Mouse (Mus musculus) monocyte, adult 2 months (primary cell): ENCODE measurements around the gene Txndc8.

ENCODE experiments used
- DNase-seq, 2 experiments: peaks; one replicate each; pipeline ENCODE4 v3.0.0; 2022; ENCODE audit warnings: low spot score in 2 of 2, low read depth in 1 of 2

Txndc8 gene

DNA sequence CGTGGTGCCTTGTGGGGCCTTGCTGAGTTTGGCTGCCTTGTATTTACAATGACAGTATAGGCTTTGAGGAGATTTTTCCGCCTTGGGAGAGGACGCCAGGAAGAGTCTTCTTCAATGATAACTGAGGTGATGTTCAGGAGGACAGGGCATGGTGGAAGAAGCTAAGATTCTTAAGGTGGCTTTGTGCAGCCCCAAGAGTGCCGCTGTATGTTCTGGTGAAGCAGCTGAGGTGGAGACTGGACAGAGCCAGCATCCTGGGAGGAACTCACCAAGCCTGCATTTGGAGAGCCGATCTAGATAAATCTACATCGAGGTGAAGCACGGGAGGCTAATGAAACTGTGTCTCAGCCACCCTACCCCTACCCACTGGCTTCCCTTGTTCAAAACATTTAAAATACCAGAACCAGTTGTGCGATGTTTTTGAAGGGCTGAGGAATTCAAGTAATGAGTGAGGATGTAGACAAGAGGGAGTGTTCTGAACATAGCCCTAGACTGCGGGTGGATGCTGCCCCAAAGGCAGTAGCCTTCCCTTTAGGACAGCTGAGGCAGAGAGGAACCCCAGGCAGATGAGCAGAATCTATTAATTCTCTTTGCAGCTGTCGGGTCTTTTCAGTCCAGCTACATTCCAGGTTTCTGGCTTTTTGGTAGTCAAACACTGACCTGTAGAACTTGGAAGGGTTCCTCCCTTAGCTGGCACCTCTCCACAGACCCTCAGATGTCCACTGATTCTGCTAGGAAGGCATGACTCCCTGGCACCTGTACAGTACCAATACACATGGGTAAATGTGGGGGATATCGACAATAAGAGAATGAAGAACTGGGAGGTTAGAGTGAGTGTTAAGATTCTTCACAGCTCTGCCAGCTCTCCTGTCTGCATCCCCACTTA lies 51.5 kb downstream of the Txndc8 start:
- DNase-seq = no peak

DNA sequence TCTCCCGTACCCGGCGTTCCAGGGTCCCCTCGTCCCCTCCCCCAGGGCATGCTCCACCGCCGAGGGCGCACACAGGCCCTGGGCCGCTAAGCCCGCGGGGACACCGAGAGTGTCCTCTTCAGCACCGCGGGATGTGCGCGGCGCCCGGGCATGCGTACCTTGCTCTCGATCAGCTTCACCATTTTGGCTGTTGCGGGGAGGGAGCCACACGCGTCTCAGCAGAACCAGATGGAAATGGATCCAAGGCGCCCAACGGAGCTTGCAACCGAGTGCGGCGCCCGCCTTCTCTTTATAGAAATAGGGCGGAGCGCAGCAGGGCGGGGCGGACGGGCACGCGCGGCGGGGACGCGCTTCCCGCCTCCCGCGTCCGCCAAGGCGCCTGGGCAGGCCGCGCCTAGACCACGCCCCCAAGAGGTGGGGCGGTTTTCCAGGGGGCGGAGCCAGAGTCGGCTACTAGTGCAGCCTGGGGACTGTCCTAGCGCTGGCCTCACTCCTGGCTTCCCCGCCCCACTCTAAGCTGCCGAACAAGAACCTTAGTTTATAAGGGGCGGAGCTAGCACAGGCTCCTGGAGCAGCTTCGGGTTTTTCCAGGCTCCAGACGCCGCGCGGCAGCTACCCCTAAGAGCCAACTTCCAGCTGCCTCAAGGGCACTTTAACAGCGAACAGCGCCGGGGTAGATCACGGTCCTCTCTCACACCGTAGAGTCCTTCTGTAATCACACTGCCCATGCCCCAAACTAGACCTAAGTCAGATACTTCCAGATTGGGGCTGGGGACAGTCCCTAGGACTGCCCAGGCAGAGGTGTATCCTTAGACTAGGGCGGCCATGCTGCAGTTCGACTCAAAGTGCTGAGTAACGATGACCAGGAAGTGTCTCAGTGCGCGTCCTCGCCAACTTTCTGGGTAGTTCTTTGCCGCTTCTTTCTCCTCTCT lies 52.6 kb downstream of the Txndc8 start, which contains the start of gene Txn1:
Gene Txn1, minus strand, starts transcription at position 383 of the 932 bp plus-strand sequence.
- DNase-seq = peak; percentile 93 to 95

DNA sequence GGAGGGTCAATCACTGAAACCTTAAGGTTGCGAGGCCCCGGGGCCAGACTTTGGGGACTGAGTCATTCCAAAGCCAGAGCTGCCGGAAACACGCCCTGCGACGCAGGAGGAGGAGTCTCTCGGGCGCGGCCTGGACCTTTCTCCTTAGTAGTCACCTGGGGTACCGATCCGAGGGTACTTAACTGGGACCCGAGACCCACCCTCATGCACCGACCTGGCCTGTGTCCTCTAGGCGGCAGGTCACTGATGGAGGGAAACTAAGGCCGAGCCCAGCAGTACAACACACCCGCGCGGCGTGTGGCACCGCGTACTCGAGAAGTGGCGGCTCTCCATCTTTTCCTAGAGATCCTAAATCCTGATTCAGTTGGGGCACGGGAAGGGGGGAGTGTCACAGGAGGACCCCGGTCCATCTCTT lies 53.4 kb downstream of the Txndc8 start:
- DNase-seq = peak; percentile 13 to 16

DNA sequence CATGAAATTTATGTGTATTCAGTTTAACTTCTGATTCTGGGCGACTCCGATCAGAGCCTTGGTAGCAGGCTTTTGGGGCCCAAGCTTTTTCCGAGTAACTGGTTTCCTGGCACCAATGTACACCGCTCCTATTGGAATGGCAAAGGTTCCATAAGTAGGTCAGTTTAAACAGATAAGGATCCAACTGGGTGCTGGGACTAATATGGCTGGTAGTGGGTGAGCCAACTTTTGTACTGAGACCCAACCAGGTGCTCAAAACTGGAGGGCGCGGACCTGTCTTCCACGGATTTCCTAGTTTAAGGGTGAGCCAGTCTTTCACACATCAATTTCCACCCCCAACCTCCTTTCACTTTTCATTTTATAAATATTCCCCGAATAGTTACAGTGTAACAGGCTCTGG lies 53.9 kb downstream of the Txndc8 start:
- no peak for DNase-seq

DNA sequence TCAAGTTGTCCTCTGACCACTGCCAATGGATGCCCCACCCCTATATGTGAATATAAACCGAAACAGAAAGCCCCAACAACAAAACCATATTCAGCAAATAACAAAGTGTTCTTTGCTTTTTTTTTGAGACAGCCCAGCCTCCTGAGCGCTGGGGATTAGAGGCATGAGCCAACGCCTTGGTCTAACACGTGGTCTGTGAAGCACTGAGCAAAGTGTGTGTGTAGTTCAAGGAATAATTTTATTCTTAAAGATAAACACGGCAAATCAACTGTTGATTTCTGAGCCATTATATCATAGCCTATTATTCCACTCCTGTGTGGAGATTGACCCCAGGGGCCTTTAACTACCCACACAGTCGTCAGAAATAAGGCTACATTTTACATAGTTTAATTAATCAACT lies 54.3 kb downstream of the Txndc8 start:
- DNase-seq = no peak

DNA sequence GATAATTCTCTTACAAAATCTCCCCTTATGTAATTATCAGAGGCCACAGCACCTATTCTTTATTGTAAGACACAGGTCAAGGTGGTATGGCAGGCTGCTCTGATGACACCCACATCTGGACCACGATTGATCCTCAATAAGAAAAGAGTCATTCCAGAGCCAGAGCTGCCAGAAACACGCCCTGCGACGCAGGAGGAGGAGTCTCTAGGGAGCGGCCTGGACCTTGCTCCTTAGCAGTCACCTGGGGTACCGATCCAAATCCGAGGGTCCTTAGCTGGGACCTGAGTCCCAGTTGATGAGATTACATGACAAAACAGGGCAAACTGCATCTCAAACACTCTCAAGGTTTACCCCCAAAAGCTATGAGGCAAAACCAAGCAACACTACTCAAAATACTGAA lies 55.1 kb downstream of the Txndc8 start:
- DNase-seq = no peak

DNA sequence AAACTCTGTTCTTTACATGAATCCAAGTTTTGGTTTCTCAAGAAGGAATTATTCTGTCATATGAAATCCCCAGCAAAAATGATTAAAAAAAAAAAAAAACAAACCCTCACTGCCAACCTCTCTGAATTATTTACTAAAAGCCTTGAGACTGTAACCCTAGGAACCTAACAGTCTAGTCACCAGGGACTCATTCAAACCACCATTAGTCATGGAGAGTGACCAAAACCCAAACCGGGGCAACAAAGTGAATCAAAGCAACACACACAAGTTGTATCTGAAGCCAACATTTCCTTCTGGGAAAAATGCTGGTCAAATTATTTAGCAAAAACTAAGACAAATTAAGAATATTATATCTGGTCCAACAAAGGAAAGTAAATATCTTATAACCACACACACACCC lies 56.0 kb downstream of the Txndc8 start:
- no peak for DNase-seq

DNA sequence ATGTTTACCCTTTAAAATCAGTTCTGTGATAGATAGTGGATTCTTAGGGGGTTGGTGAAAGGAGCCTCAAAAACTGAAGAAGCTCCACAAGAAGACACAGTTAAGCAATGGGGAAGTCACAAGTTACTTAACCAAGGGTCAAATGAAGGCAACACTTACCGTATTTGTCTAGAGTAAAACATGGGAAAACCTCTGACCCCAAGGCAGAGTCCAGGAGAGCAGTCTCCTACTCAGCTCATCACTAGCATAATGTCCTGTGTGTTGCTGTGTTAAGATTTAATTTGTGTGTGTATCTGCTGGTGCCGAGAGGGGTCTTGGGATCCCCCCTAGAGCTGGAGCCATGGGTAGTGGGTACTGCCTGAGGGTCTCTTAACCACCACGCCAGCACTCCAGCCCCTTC lies 56.5 kb downstream of the Txndc8 start:
- DNase-seq = no peak

DNA sequence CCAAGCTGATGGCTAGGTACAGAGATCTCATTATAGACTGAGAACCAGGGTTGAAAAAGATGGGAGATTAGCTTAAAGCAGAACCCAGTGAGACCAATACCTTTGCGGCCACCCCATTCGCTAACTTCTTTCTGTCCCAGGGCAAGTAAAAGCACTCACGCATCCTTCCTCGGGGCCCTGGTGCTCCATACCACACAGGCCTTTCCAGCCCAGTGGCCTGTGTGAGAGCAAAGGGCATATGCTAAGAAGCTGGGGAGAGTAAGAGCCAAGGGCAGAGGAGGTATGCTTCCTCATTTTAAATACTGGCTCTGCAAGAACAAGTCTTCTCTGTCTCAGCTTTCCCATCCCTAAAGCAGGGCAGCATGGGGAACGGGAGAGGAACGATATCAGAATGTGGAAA lies 59.1 kb downstream of the Txndc8 start:
- no peak for DNase-seq

DNA sequence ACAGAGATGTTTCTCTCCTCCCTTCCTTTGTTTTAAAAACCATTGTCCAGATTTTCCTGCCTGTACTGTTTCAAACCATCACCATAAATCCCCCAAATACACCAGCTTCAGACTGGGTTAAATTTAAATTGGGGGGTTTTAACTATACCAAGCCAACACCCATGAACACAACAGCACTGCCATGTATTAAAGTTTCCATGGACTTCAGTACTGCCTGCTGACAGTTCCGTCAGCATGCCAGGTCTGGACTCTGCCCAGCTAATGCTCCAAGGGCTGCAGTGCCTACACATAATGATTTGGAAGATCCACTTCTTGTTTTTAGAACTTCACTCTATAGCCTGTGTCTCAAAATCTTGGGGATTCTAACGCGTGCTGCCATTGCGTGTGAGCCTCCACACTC lies 61.4 kb downstream of the Txndc8 start:
- DNase-seq = no peak

DNA sequence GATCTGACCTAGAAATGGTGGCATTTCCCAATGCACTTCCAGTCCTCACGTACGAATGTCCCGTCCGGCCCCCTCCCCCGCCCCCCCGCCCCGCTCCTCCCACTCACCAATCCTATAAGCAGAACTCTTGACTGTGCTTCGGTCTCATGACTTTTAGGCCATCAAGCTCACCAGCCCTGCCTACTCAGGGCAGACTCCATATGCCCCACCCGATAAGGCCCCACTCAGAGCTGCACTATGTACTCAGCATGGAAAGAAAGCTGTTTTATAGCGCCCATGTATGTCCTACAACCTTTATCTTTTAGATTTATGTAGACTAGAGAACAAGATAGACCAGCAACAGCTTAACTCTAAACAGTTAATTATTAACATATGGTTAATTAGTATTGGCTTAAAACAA lies 61.9 kb downstream of the Txndc8 start:
- DNase-seq = no peak

DNA sequence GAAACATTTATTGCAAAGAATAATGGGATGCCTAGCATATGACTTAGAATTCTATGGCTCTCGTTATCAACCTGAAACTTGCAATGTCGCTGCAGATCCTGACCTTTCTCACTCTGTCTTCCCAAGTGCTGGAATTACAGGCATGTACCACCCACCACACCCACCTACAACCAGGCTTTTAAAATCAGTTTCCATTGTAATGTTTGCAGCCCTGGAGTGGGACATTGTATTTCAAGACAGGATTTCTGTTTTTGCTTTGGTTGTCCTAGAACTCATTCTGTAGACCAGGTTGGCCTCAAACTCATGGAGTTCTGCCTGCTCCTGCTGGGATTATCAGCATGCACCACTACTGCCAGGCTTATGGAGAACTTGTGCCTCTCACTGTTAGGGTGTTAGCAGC lies 66.0 kb downstream of the Txndc8 start:
- no peak for DNase-seq

DNA sequence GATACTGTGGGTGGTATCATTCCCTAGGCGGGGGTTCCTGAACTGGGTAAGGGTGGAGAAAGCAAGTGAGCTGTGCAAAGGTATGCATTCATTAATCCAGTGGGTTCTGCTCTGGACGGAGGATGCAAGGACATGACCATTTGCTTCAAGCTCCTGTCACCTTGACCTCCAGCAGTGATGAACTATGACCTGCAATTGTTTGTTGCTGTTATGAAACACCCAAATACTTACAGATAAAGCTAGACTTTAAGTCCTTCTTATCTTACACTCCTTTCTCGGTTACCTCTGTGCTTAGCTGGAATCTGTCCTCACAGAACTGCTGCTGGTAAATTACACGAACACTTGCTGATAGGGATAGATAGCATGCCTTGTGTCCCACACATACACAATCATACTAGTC lies 68.3 kb downstream of the Txndc8 start:
- no peak for DNase-seq

DNA sequence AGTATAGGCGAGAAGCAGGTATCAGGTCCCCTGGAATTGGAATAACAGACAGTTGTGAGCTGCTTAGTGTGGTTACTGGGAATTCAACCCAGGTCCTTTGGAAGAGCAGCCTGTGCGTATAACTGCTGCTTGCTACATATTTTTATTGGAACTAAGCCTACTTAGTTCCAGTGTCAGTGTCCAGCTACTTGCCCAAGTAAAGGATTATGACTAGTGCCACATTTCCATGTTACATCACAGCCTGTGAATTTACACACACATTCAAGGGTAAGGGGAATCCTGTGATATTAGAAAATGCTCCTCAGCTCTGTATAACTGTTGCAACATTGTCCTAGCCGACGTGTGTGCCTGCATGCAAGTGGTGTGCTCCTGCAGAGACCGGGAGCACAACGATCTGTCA lies 71.6 kb downstream of the Txndc8 start:
- DNase-seq = no peak

DNA sequence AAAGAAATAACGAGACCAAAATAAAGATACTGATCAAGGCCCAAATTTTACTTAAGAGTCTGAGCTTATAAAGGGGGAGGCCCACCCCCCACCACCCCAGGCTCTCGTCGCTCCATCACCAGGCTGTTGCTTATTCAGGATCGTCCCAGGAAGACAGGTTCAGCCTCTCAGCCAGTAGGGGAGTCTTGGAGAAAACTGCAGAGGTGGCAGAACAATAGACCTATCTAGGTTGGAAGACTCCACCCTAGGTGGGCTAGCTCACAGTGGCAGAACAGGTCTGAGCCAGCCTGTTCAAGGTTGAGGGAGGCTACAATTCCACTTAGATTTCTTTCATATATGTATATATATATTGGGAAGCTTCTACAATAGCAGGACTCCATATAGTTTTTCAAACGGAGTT lies 74.7 kb downstream of the Txndc8 start:
- DNase-seq = no peak
